12 mouse cellular contexts compared by ENCODE assay signal in genomic region chr1:64198781-64199180, GRCm38 (mm10).
A peak's percentile ranks its signal among the peaks of the same experiment; 100 is the strongest.
DNase-seq lines count a peak whose midpoint lies in the region; ATAC-seq and TF ChIP-seq lines count a peak whose summit lies in the region.
"Had no signal": no experiment of that assay in that cellular context is flagged by ENCODE, and none has a peak within 500 bp of the region (broad histone marks: within the 10 kb centered on the region; RNA-seq: fewer than 3 reads in every experiment).

No protein-coding gene starts in this region.

- no peaks in the 10 kb centered on the region for H3K27me3 ChIP-seq in hindbrain, embryonic 15.5 days
- no peaks in the 10 kb centered on the region for H3K27me3 ChIP-seq in hindbrain, embryonic 14.5 days (ENCODE audit: control insufficient read depth, insufficient read depth, low read length)
- no peaks in the 10 kb centered on the region for H3K27me3 ChIP-seq in midbrain, postnatal 0 days (ENCODE audit: insufficient read depth, low read length)
- no peaks in the 10 kb centered on the region for H3K27me3 ChIP-seq in midbrain, embryonic 16.5 days (ENCODE audit: control insufficient read depth, insufficient read depth, low read depth, low read length)
- H3K27me3 ChIP-seq: limb, embryonic 13.5 days had no signal

- no peak overlapping the region for H3K4me3 ChIP-seq in hindbrain, embryonic 15.5 days
- H3K4me3 ChIP-seq in hindbrain, embryonic 14.5 days (replicated peaks; ENCODE audit: low read length) = no peak overlapping the region
- no peak overlapping the region for H3K4me3 ChIP-seq in midbrain, postnatal 0 days (ENCODE audit: low read depth, low read length)
- no peak overlapping the region for H3K4me3 ChIP-seq in midbrain, embryonic 16.5 days (ENCODE audit: low read depth, low read length)
- H3K4me3 ChIP-seq in bone marrow macrophage, adult 2 months (ENCODE audit: insufficient read depth, low read length) = peak overlapping the region; percentile 36
- peak overlapping the region; percentile 20 for H3K4me3 ChIP-seq in macrophage (ENCODE audit: inconsistent target)
- H3K4me3 ChIP-seq in gastrocnemius, adult 2 months = no peak overlapping the region
- H3K4me3 ChIP-seq: limb, embryonic 13.5 days had no signal

- H3K9ac ChIP-seq in hindbrain, embryonic 15.5 days = no peak overlapping the region
- H3K9ac ChIP-seq in hindbrain, embryonic 14.5 days = no peak overlapping the region
- no peak overlapping the region for H3K9ac ChIP-seq in midbrain, postnatal 0 days (replicated peaks; ENCODE audit: low read length, poor library complexity, severe bottlenecking)
- no peak overlapping the region for H3K9ac ChIP-seq in midbrain, embryonic 16.5 days (ENCODE audit: low read depth, low read length)
- H3K9ac ChIP-seq: limb, embryonic 13.5 days; lung, embryonic 14.5 days had no signal

- intact Hi-C loops in gastrocnemius, adult 2 months (cut with DNase I) = loop anchor here (5.0 kb wide), 1 partner anchor 76 kb away; the partner anchor contains the start of gene Klf7

- no peak for TF ChIP-seq POLR2A in bone marrow macrophage, adult 2 months (IDR thresholded peaks at IDR 0.05; ENCODE audit: borderline replicate concordance, low read depth, low read length)

- DNase-seq in hindbrain, embryonic 14.5 days (ENCODE audit: low spot score) = no peak
- peak; percentile 58 for DNase-seq in midbrain, postnatal 0 days (ENCODE audit: low spot score)
- no peak for DNase-seq in gastrocnemius, adult 2 months
- DNase-seq: adrenal gland, adult 8-10 months; cerebellum, postnatal 36 days; lung, embryonic 14.5 days; retina, postnatal 1 day had no signal

- peak; percentile 39; the same call in 1 of the 2 replicates for ATAC-seq in hindbrain, embryonic 15.5 days (ENCODE audit: low FRiP score, low read depth)
- ATAC-seq in hindbrain, embryonic 14.5 days (ENCODE audit: low FRiP score) = no peak
- no peak for ATAC-seq in midbrain, postnatal 0 days (ENCODE audit: low FRiP score)
- ATAC-seq in midbrain, embryonic 16.5 days = no peak

- H3K79me2 ChIP-seq in macrophage (ENCODE audit: inconsistent target) = no peaks in the 10 kb centered on the region

- no peaks in the 10 kb centered on the region for H3K36me3 ChIP-seq in hindbrain, embryonic 15.5 days
- H3K36me3 ChIP-seq in hindbrain, embryonic 14.5 days (replicated peaks; ENCODE audit: control insufficient read depth, insufficient read depth) = no peaks in the 10 kb centered on the region
- no peaks in the 10 kb centered on the region for H3K36me3 ChIP-seq in midbrain, postnatal 0 days (ENCODE audit: insufficient read depth, low read length)
- no peaks in the 10 kb centered on the region for H3K36me3 ChIP-seq in midbrain, embryonic 16.5 days (ENCODE audit: control insufficient read depth, insufficient read depth, low read length)
- H3K36me3 ChIP-seq in macrophage (ENCODE audit: inconsistent target) = no peaks in the 10 kb centered on the region
- H3K36me3 ChIP-seq: limb, embryonic 13.5 days had no signal

- 75% methylated on average over 5 of the region's 5 CpGs for WGBS in hindbrain, embryonic 15.5 days
- 80% methylated on average over 5 of the region's 5 CpGs for WGBS in hindbrain, embryonic 14.5 days
- WGBS in midbrain, postnatal 0 days = 75% methylated on average over 5 of the region's 5 CpGs
- 85% methylated on average over 5 of the region's 5 CpGs for WGBS in midbrain, embryonic 16.5 days
- 11% methylated on average over 5 of the region's 5 CpGs for WGBS in macrophage (ENCODE audit: missing documents)

- peaks cover 23% of the 10 kb centered on the region for H3K4me1 ChIP-seq in hindbrain, embryonic 15.5 days (replicated peaks)
- H3K4me1 ChIP-seq in hindbrain, embryonic 14.5 days (replicated peaks; ENCODE audit: control insufficient read depth, insufficient read depth, low read length) = peaks cover 18% of the 10 kb centered on the region
- H3K4me1 ChIP-seq in midbrain, postnatal 0 days (ENCODE audit: insufficient read depth, low read length) = peaks cover 8% of the 10 kb centered on the region; the same call in 1 of the 2 replicates
- peaks cover 15% of the 10 kb centered on the region; the same call in 1 of the 2 replicates for H3K4me1 ChIP-seq in midbrain, embryonic 16.5 days (ENCODE audit: control insufficient read depth, insufficient read depth, low read length)
- H3K4me1 ChIP-seq in bone marrow macrophage, adult 2 months (ENCODE audit: control insufficient read depth, insufficient read depth, low read length) = peaks cover 58% of the 10 kb centered on the region

- H3K4me2 ChIP-seq in hindbrain, embryonic 15.5 days = no peak overlapping the region
- no peak overlapping the region for H3K4me2 ChIP-seq in hindbrain, embryonic 14.5 days (replicated peaks)
- H3K4me2 ChIP-seq in midbrain, postnatal 0 days (ENCODE audit: low read depth, low read length, poor library complexity, severe bottlenecking) = no peak overlapping the region
- H3K4me2 ChIP-seq in midbrain, embryonic 16.5 days (ENCODE audit: low read length) = no peak overlapping the region
- H3K4me2 ChIP-seq: limb, embryonic 13.5 days; lung, embryonic 14.5 days had no signal

- H3K27ac ChIP-seq in hindbrain, embryonic 15.5 days (replicated peaks) = peak overlapping the region; percentile 36; the same call in 1 of the 2 replicates
- H3K27ac ChIP-seq in hindbrain, embryonic 14.5 days = no peak overlapping the region
- no peak overlapping the region for H3K27ac ChIP-seq in midbrain, postnatal 0 days (ENCODE audit: low read depth, low read length)
- no peak overlapping the region for H3K27ac ChIP-seq in midbrain, embryonic 16.5 days (ENCODE audit: low read length)
- H3K27ac ChIP-seq in bone marrow macrophage, adult 2 months (ENCODE audit: insufficient read depth, low read depth, low read length) = peak overlapping the region; percentile 8; the same call in 1 of the 2 replicates
- H3K27ac ChIP-seq in macrophage = peak overlapping the region; percentile 46
- H3K27ac ChIP-seq in gastrocnemius, adult 2 months = no peak overlapping the region
- H3K27ac ChIP-seq: limb, embryonic 13.5 days had no signal

- no peak for TF ChIP-seq CTCF in midbrain, postnatal 0 days (IDR thresholded peaks at IDR 0.05)
- no peak for TF ChIP-seq CTCF in bone marrow macrophage, adult 2 months (IDR thresholded peaks at IDR 0.05; ENCODE audit: low read depth, low read length)
- TF ChIP-seq CTCF in gastrocnemius, adult 2 months (IDR thresholded peaks at IDR 0.05) = no peak

- no peaks in the 10 kb centered on the region for H3K9me3 ChIP-seq in hindbrain, embryonic 15.5 days
- no peaks in the 10 kb centered on the region for H3K9me3 ChIP-seq in hindbrain, embryonic 14.5 days (ENCODE audit: control insufficient read depth, low read length)
- H3K9me3 ChIP-seq in midbrain, postnatal 0 days (ENCODE audit: low read length) = no peaks in the 10 kb centered on the region
- H3K9me3 ChIP-seq in midbrain, embryonic 16.5 days (replicated peaks; ENCODE audit: control insufficient read depth, low read length, poor library complexity, severe bottlenecking) = no peaks in the 10 kb centered on the region
- H3K9me3 ChIP-seq: limb, embryonic 13.5 days had no signal

Comparison
In these comparisons a context has a peak if more than half of its experiments do, and no peak if none do; other contexts are left out.
1. H3K27ac ChIP-seq: peak in hindbrain, embryonic 15.5 days (single experiment), bone marrow macrophage, adult 2 months (single experiment) and macrophage (single experiment); none in hindbrain, embryonic 14.5 days (single experiment), midbrain, postnatal 0 days (single experiment), midbrain, embryonic 16.5 days (single experiment) and gastrocnemius, adult 2 months (single experiment).
2. H3K4me3 ChIP-seq: peak in bone marrow macrophage, adult 2 months (single experiment) and macrophage (single experiment); none in hindbrain, embryonic 15.5 days (single experiment), hindbrain, embryonic 14.5 days (single experiment), midbrain, postnatal 0 days (single experiment), midbrain, embryonic 16.5 days (single experiment) and gastrocnemius, adult 2 months (single experiment).